Mouse (Mus musculus): ENCODE data around the gene H6pd.
A peak's percentile ranks its signal among the peaks of the same experiment; 100 is the strongest.

H6pd gene

DNA sequence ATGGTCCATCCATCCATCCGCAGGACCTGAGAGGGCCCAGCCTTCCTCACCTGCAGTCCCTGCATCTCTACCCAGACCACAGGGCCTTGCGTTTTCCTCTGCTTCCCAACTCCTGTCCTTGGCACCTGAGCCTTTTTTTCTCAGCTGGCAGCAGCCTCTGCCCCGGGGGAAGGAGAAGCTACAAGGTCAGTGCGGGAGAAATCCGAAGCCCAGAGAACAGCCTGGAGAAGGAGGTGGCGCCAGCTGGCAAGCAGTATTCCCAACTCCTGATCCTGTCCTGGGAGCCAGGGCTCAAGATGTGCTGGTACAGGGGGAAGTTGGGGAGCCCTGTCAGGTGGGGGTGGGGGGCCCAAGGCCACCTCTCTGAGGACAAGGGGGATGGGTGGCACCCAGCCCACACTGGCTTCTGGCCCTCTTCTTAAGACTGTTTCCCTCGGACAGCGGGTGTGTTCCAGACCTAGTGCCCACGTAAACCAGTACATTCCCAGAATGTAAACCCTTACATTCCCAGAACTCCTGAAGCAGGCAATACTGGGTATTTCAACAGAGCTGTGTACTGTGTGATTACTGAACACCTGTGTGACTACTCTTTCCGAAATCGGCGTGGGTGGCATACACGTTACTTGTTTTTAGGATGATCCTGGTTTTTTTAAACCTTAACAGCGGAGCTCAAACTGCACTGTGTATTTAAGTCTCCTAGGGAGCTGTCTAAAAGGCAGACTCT, 9.9 kb downstream of the H6pd start:
- DNase-seq (ENCODE audit: low read depth, low spot score), result no peak

DNA sequence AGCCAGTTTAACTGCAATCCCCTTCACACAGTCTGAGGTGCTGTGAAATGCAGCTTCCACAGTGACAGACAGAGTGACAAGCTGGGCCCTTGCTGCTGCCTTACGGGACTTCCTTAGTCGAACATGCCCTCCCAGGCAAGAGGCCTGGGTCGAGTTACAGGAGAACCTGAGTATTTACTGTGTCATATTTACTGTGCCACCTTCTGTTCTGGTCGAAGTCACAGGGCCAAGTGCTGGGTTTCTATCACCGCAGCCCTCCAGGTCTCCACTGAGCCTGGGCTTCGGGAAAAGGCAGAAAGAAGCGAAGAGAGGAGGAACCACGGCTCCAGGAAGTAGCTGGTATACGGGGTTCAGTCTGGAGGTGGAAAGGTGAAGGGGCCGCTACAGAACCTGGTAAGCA, 10.8 kb downstream of the H6pd start:
- no peak for DNase-seq (ENCODE audit: low read depth, low spot score)

DNA sequence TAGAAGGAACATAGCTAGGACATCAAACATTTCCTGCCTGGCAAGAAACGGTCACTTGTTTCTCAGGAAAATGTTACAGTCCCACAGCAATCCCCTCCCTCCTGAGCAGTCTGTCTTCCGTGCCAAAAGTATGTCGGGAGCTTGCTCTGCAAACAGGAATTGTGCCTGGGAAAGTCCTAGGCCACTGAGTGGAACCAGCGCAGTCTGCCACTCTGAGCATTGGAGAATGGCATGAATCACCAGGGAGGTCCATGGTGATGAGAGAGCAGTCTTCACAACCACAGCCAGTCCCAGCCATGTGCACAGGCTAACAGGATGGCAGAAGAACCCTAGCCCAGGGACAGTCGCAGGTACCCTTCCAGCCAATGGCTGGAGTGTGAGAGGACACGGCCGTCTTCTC, 12.4 kb downstream of the H6pd start:
- no peak for DNase-seq (ENCODE audit: low read depth, low spot score)

DNA sequence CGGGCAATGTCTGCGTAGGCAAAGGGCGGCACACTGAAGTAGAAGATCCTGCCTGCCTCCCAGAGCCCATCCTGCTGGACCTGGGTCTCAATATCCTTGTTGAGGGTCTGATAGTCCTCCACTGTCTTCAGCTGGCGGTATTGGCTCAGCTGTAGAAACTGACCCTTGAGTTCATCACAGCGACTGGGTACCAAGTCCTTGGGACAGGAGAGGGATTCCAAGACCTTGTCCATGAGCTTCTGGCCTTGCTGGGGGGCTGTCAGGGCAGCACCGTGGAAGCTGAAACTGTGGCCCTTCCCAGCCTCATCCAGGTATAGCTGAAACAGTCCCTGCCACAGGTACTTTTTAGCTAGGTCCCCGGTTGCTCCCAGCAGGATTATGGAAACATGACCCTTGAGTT, 12.9 kb downstream of the H6pd start:
- no peak for DNase-seq (ENCODE audit: low read depth, low spot score)

DNA sequence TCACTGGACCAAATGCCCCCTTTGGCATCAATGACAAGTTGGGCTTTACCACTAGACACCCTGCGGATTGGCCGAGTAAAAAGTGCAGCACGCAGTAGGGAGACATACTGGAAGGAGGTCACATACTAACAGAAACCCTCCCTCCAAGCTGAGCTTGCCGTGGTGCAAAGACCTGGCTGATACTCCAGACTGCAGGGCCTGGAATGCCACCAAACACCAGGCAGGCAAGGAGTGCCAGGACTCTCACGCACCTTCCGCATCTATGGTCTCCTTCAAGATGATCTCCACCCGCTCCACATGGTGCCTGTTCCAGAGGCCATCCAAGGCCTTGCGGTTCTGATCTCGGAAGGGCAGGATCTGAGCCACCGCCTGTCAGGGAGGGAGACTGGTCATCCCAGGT, 14.6 kb downstream of the H6pd start:
- DNase-seq (ENCODE audit: low read depth, low spot score), result no peak

DNA sequence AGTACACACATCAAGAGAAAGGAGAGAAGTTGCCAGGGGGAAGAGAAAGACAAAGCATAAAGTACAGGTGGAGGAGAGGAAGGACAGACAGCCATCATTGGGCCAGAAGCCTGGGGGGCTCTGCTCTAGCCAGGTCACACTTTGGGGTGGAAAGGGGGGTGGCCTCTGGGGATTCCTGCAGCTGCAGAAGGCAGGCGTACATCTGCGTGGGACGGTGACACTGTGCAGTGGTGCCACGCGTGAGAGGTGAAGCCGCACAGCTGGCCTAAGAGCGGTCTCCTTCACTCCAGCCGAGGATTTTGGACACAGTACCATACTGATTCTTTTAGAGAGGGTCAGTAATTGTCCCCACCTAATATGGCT, 16.2 kb downstream of the H6pd start:
- DNase-seq (ENCODE audit: low read depth, low spot score), result no peak

DNA sequence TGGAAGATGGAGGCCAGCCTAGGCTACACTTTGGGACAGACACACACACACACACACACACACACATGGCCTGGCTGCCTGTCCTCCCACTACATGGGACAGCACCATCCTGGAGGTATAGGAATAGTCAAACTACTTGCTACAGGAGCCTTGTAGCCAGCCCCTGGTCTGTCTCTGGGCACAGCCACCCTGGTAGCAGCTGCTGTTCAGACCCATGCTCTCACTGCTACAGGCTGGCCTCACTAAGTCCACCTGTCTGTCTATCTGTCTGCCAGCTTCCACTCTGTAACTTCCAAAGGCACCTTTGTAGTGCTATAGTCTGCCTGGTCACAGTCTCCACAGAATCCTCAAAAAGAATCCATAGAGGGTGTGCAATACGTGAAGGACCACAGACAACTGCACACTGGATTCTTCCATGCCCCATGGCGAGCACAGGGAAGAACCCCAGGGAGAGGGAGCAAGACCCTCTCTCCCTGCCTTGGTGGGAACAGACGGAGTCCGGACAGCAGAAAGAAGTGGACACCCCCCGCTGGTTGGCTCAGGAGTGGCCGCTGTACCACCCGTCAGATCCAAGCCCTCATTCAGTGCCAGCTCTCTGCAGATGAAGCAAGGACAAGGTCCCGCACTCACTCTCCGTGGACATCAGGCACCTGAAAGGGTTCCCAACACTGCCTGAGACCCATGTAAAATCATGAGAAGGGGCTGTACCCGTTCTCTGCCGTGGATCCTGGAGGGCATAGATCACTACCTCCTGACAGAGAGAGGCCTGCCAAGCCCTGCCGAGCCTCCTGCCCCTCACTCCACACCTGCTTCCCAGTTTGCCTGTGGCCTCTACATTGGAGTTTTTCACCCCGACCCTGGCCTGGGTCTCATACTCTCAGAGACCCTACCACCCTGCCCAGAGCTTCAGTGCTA, 16.8 kb downstream of the H6pd start:
- no peak for DNase-seq (ENCODE audit: low read depth, low spot score)

DNA sequence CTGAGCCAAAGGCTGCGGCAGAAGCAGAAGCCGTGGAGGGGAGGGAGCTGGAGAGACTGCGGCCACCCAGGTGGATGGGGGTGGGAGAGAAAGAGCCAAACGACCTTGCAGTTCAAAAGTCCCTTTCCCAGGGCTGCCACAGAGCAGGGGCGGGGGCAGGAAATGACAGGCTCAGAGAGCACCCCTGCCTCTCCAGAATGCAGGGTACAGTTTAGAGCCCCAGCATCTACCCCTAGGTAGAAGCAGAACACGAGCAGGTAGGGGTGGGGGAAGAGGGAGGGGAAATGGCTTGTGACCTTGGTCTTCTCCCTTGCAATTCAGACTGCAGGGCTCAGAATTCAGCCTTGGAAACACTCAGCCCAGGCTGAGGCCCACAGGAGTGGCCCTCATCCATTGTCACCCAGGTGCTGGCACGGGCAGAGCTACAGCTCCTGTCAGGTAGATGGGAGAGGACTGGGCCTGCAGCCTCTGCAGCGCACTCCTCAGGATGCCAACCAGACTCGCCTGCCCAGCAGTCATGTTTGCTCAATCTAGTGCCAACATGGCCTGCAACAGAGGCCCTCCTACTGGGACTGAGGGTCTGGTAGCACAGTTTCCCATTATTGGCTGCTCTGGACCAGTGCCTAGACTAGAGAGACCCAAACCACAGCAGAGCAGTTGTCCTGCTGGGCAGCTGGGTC, 17.7 kb downstream of the H6pd start:
- DNase-seq (ENCODE audit: low read depth, low spot score), result no peak

DNA sequence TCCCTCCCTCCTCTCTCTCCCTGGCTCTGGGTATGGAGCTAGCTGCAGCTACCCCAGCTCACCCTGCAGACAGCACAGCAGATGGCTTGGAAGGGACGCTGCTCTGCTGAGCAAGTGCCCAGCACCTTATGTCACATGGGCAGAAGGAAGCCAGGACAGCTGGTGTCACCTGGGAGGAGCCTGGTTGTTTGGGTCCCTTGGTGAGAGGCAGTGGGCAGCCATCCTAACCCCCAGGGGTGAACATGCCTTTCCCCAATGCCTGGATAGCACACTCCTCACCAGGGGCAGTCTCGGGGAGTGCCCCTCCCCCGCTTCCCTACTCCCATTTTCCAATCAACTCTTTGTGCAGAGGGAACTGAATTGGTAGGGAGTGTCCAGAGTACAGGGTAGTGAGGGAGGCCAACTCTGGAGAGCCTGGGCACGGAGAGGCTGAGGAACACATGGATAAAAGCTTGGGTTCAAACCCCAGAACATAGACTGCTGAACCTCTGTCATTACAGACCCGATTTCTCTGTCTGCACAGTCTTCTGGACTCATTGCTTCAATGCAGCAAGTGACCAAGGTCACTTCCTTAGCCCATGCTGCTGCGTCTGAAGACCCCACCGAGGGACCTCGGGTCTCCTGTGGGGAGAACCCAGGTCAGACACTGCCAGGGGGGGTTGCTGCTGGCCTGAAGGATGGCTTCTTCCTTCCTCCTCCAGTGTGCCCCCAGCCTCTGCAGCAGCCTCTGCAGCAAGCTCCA, 18.4 kb downstream of the H6pd start:
- DNase-seq (ENCODE audit: low read depth, low spot score), result no peak

DNA sequence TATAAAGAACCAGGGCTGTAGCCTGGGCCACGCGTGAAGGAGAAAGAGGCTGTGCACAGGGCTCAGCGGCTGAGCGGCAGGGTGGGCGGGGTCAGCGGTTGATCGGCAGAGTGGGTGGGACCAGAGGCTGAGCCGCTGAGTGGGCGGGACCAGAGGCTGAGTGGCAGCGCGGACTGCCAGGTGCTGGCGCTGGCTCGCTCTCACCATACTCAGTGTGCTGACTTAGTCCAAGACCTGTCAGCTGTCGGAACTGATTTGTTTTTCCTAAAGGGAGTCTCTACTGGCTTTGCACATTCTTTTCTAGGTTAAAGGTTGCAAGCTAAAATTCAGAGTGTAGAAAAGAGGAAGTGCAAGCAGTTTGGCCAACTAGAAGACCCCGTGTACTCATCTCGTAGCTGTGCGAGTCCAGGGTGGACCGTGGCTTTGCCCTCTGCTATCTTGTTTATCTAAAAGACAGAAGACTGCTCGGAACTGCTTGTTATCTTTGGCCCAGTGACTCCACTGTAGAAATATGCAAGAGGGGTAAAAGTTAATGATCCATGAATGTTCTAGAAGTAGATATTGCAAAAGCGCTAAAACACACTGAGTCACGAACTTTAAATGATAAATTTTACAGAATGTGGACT, 19.8 kb downstream of the H6pd start:
- peak; percentile 47 for DNase-seq (ENCODE audit: low read depth, low spot score)

DNA sequence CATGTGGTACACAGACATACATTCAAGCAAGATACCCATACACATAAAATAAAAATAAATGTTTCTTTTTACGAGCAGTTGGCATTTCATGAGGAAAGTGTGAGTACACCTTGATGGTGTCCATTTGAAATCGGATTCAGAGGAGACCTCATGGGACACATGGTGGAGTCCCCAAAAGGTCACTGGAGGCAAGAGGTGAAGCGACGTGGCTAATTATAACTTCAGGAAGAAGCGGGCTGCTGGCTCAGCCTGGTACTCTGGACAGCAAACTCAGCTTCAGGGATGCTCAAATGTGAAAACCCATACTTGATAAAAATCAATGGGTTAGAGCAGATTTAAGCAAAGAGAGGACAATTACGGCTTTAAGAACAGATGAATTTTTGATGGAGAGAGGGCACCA, 20.5 kb downstream of the H6pd start:
- DNase-seq (ENCODE audit: low read depth, low spot score), result no peak

DNA sequence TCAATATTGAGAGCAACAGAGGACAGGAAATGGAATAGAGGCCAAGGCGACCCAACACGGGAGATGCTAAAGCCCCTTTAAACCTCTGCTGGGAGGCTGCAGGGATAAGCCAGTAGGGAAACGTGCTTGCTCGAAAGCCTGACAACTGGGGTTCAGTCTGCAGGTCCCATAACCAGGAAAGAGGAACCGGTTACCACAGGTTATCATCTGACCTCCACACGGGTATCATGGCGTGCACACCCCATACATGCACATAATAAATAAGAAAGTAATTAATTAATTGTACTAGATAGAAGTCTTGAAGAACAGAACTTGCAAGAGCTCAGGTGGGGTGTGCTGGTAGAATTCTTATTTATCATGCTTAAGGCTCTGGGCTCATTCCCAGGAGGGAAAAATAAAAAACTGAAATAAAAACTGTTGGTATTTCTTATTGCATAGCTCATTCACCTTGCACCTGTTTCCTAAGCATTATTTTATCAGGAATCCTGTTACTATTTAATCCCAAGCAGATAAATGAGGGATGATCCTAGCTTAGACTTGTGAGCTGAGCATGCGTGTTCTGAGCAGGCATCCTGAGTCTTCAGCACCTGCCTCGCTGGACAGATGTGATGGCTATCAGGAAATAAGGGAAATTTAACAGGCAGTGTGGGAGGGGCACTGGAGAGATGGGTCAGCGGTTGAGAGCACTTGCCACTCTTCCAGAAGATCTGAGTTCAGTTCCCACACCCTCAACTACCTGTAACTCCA, 22.0 kb downstream of the H6pd start:
- DNase-seq (ENCODE audit: low read depth, low spot score), result no peak

DNA sequence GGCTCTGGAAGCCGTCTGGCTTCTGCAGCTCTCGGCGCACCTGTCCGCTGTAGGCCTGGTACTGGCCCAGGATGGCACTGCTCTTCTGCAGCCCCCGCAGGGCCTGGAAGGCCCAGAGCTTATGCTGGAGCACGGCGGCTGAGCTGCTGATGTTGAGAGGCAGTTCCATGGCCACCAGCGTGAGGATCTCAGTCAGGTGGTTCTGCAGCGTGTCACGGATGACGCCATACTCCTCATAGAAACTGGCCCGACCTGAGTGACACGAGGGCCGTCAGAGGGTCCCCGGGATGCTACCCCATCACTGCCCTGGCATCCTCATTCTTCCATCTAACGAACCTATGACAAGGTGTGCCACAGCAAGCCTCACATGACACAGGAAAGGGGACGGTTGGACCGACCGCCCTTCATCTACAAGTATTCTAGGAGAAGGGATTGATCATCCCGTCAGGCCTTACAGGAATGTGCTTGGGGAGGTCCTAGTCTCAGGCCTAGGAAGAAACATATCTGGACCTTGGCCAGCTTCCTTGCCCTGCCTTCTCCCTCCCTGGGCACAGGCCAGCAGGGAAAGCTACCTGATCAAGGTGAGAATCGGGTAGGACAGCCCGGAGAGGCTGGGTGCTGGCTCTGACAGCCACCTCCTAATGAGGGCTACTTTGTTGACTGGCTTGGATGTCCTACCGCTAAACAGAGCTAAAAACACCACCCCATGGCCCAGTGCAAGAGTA, 24.7 kb downstream of the H6pd start:
- no peak for DNase-seq (ENCODE audit: low read depth, low spot score)

DNA sequence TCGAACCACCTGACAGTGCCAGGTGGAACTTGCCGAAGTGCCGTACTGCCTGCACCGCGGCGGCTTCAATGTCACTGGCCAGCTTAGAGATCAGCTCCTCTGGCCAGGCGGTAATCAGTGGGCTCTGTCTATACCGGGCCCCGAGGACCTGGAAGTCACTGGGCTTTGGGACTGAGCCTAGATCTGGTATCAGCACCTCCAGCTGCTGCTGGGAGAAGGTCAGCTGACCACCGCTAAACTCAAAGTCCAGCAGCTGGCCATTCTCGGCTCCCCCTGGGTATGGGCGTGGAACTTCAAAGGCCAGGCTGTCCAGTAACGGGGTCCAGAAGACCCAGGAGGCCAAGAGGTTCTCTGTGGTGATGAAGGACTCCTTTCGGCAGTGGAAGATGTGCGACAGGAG, 26.7 kb downstream of the H6pd start:
- no peak for DNase-seq (ENCODE audit: low read depth, low spot score)

DNA sequence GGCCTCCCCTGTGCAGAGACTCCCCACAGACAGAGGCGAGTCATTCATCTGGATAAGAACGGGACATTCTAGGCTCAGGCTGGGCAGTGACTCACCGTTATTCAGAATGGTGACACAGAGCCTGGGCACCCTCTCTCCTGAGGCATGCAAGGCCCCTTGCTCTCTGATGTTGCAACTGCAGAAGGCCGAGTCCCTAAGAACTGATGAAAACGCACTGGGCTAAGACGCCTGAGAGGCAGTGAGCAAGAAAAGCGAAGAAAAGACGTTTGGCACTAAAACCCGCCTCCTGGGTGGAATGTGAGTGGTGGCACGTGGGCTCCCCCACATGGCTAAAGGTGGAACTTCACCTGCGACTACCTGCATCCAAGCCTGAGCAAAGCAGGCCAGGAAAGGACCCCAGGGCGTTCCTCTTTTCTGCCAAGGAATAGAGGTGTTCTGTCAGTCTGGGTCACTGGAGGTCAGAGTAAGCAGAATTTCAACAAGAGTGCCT, 29.0 kb downstream of the H6pd start:
- peak; percentile 46 for DNase-seq (ENCODE audit: low read depth, low spot score)

DNA sequence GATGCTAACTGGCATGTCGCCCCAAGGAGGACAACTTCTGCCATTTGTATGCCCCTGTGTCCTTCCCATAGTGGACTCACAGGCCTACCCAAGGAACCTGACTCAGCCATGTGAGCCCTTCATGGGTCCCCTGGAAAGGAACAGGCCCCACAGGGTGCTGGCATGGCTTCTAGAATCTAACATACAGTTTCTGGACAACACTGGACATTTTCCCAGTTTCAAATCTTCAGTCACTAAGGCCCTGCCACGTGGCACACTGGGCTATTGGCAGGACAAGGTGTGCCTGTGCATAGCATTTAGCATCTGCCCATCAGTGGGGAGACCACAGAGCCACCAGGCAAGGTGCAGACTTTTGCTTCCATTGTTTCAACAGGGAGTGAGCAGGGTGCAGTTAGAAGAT, 30.0 kb downstream of the H6pd start:
- no peak for DNase-seq (ENCODE audit: low read depth, low spot score)

DNA sequence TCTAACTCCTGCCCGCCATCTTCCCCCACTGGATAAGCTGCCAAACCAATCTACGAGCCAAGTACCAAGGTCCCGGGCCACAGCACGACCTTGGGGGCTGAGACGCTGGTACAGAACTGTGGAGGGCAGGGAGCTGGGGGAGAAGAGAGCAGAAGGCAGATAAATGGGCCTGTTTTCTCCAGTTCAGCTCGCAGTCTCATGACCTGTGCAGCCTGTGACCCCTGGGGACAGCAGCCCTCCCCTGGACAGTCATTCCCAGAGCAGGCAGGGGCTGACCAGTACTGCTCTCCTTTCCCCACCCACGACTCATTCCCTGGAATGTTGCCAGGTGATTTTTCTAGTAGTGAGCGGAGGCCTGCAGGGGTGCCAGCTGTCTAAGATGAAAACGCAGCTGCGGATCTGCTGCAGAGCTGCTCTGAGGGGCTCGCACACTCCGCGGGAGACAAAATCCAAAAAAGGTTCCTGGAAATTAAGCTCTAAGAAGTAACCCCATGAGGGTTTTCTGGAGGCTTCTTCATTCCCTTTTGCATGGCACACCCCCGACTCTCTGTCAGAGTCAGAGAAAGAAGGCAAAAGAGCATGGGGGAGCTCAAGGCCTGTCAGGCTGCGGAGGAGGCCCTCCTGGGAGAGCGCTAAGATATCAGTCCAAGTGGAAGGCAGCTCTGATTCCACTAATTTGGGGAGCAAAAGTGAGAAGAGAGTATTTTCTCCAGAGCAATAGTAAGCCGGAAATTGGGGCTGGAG, 30.9 kb downstream of the H6pd start:
- DNase-seq (ENCODE audit: low read depth, low spot score), result no peak

DNA sequence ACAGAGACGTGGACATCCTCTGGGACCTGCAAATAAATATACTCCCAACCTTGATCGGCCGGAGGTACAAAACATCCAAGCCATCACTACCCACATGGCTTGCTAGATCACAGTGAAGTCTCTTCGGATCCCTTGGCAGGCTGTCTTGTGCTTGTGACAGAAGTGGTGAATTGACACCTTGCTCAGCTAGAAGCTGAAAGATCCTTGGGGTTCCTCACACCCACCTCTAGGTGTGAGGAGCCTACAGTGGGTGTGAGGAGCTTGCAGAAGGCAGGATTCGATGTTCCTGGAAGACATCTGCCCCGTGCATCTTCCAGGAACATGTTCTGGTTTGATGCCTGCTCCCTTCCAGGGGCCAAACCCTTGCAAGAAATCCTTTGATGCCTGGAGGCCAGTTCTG, 31.6 kb downstream of the H6pd start:
- no peak for DNase-seq (ENCODE audit: low read depth, low spot score)

DNA sequence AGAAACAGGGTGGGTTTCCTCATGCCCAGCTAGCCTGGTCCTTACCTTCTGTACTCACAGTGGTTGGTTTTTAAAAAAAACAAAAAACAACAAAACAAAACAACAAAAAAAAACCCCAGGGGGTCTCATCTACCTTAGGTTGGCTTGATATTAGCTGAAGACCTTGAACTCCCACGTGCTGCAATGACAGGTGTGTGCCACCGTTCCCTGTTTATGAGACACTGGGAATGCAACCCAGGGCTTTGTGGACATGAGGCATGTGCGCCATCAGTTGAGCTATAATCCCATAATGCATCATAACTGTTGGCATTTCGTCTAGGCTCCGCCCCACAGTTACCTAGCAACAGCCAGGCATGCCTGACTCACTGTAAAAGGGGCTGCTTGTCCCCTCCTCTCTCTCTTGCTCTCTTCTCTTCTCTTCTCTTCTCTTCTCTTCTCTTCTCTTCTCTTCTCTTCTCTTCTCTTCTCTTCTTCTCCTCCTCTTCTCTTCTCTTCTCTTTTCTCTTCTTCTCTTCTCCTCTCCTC, 33.0 kb downstream of the H6pd start:
- no peak for DNase-seq (ENCODE audit: low read depth, low spot score)

All from WW6 (cell line).